Mouse (Mus musculus): ENCODE measurements at regions not wholly inside any gene's neighbourhood (a gene's known extent, or its start where the extent isn't known, plus 50 kb on each side); places are given as distances from the start of the nearest gene placed in this dataset.

DNA sequence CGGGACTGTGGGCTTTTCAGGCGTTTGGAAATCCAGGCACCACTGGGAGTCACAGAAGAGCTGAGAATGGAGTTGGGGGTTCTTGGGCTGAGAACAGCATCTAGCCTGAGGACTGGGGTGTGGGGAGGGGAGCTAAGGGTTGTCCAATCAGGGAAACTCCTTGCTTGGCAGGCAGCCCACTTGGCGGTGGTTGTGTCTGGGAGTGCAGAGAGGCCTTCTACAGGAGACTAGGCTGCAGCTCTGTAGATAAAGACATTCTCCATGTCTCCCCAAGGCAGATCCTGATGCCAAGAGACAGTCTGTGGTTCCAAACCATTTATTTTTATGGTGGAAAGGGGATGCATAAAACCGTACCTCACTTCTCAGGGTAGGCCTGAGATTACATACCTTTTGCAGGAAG lies 774.6 kb downstream of the Brinp1 start:
- DNase-seq (ENCODE audit: inconsistent ontology term) = no peak

DNA sequence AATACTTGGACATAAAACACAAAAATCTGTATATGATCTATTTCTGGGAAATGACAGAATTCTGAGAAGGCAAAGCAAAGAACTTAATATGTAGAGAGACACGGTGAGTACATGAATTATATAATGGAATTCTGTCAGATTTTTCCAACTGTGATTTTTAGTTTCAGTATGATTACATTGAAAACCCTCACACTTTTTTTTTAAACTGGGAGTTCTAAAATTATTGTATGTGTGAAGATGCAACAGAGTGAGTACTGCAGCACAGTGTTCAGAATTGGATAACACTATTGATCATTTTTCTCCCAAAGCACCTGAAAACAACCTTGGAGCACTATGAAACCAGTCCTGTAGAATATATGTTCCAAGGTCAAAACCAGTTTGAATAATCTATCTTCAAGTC lies 797.7 kb downstream of the Brinp1 start:
- no peak for DNase-seq (ENCODE audit: inconsistent ontology term)

DNA sequence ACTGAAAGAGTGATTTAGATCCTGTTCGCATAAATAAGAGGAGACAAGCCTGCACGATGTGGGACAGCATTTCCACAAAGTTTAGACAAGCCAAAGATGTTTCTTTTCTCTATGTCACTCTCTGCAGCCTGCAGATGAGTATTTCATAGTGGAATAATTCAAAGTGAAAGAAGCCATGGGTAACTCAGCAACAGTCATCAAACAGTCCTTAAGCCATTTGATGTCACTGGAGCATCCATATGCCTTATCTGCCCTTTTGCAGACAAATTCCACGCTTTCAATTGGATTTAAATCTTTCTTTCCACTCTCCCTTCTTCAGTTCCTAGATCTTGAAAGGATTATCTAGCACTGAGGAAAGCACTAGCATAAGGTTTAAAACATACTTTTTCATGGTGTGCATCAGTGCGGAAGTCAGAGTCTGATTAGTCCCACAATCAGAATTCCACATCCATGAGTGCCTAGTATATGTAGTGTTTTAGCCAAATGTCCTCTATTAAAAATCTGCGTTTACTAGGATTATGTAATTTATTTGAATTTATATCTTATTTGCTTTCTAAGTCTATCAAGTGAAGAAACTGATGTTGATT lies 805.6 kb downstream of the Brinp1 start:
- DNase-seq (ENCODE audit: inconsistent ontology term) = no peak

DNA sequence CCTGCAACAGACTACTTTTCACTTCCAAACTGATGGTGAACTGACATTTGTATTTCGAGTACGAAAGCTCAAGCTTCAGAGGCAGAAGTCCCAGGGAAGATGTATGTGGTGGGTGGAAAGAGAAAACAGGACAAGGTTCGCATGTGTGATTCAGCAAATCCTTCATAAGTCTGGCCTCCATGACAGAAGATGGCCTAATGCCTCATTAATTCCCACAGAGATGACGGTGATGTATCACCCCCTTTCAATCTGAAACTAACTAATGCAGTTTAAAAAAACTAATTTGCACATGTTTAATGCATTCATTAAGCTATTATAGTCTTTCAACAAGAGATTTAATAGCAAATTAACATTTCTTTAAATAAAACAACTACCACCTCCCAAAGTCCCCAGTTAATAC lies 826.1 kb downstream of the Brinp1 start:
- no peak for DNase-seq (ENCODE audit: inconsistent ontology term)

DNA sequence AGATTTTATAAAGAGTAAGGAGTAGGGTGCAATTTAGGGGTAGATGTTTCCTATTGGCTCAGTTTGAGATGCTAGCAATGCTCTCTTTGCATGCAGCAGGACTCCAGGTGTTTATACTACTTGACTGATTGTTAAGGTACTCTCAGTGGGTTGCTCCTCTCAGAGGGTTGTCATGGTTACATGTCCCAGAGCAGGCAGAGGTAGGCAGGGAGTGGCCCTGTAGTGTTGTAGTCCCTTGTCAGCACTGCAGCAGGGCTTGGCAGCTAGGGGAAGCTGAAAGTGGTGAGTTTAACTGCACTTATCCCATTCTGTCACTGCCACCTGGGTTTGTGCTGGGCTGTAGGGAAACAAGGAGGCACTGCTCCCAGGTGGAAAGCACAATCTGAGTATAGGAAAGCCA lies 839.7 kb downstream of the Brinp1 start:
- DNase-seq (ENCODE audit: inconsistent ontology term) = no peak

DNA sequence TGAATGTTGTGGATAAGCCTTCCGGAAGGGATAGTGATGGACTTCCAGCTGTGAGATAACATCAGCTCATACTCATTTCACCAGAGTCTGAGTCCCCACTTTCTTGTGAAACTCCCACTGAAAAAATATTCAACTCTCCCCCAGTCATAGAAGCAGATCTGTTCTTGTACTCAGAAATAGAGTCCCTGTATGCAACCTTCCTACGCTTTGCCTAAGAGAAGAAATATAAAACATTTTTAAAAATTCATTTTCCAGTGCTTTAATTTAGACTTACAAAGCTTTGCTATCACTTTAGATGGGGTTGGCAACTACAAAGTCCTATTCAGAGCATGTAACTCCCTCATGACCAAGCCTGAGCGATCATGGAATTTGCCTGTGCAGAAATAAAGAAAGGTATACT lies 868.9 kb downstream of the Brinp1 start:
- DNase-seq (ENCODE audit: inconsistent ontology term) = no peak

DNA sequence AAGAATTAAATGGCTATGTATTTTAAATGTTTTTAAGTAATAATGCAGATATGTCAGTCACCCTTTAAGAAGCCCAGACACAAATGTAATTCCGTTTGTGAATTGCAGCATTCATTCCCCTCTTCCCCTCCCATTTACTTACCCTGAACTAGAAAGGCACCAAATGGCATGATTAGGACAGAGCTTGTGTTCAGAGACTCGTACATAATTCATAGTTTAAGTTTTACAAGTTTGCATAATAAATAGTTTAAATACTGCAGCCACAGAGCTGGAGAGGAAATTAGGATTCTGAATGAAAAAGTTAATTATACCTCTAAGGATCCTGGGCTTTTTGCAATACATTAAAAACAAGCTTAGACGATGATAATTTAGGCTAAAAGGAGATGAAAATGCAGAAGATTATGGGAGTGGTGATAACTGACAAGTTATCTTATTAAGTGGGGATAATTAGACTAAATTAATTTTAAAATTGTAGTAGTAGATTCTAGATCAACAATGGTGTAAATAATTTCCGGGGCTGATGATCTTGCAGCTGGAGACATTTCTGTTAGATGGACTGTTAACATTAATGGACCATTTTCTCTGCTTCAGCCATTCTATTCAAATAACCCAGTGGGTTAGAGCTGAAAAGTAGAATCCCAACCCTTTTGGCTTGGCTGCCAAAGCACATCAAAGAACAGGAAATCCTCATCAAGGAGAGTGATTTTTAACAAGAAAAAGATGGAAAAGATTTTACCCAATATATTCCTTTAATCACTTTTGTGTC lies 897.2 kb downstream of the Brinp1 start:
- peak; percentile 34 for DNase-seq (ENCODE audit: inconsistent ontology term)

DNA sequence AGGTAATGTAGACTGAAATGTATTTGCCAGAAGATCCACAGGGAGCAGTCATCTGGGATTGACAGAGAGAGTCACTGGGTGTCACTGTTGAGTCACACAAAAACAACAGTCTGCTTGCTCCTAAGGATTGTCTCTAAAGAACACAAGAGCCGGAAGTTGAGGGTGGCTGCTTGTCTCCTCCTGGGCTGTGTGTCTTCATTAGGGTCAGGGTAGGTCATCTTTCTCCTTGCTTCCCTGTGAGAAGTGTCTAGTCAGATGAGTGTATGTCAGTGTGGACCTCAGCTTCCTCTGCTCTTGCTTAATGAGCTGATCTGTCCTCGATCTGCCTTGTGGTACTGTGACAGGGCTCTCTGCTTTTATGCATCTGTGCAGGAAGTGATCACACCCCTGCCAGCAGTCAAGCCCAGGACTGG lies 931.3 kb downstream of the Brinp1 start:
- DNase-seq (ENCODE audit: inconsistent ontology term) = peak; percentile 71

DNA sequence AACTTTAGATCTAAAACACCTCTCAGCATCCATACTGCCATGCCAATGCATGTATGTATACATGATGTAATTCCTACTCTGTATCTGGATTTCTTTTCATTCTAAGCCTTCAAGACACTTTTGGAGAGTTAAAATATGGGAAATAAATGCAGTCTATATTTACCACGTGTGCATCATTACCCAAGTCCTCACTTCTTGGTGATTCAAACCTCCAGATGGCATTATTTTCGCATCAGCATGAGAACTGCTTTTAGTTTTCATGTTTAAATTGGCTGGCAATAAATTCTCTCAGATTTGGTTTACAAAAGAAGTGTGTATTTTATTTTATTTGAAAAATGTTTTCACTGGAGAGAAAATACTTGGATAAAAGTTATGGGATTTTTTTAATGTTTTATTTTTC lies 942.8 kb downstream of the Brinp1 start:
- no peak for DNase-seq (ENCODE audit: inconsistent ontology term)

DNA sequence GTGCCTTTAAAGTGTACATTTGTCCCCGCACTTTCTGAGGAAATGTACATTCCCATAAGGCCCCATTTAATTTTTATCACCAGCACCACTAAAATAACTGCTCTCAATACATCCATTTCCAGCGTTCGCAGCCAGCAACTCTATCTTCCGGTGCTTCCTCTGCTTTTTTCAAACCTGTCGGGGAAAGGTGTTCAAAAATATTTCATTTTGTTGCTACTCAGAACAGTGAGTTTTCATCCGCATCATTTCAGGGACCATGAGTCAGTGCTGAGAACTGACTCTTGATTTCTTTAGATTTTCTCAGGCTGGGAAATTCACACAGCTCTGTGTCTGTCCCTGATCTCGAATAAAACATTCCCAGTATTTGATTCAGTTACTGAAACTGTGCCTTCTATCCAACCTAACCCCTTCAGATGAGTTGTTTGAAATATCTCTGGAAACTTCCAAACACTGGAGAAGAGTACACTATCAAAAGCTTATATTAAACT lies 959.4 kb downstream of the Brinp1 start:
- DNase-seq (ENCODE audit: inconsistent ontology term) = no peak

DNA sequence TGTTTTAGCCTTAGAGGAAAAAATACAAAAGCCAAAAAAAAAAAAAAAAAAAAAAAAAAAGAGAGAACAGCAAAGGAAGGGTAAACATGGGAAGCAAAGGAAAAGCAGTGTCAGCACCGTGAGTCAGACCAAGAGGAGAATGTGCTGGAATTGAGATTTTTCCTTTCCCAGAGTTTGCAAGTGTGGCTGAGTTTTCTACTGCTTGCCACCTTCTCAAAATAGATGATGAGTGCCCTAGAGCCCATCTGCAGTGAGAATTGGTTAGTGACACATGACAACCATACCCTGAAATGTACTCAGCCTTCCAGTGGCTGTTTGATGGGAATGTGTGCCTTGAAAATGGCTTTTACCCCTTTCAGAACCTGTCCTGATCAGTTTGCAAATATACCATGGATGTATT lies 990.7 kb downstream of the Brinp1 start:
- DNase-seq (ENCODE audit: inconsistent ontology term) = no peak

DNA sequence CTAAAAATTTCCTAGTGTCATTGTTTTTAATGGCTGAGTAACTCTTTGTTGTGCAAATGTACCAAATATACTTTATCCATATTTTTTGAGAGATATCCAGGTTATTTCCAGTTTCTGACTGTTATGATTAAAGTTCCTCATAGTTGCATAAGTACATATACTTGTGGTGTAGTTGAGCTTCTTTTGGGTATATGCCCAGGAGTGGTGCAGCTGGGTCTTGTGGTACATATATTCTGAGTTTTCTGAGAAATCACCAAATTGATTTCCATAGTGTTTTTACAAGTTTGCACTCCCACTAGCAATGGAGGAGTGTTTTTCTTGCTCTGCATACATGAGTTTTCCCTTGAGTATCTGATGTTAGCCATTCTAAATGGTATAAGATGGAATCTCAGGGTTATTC lies 1006.2 kb downstream of the Brinp1 start:
- no peak for DNase-seq (ENCODE audit: inconsistent ontology term)

DNA sequence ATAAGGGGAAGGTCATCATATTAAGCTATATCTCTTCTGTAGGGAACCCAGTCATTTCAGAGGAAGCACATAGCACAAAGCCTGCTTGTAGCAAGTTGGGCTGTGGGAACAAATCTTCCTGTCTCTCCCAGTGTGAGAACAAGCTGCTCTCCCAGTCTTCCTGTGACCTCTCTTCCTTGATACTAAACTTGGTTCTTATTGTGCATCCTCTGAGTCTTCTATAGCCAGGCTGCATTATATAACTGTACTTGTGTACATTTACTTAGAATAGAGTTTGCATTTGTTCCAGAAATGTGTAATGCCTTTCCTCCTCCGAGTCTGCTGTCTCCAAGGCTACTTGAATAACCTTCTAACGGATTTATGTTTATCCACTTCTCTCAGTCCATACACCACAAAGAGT lies 1021.7 kb downstream of the Brinp1 start:
- DNase-seq (ENCODE audit: inconsistent ontology term) = no peak

DNA sequence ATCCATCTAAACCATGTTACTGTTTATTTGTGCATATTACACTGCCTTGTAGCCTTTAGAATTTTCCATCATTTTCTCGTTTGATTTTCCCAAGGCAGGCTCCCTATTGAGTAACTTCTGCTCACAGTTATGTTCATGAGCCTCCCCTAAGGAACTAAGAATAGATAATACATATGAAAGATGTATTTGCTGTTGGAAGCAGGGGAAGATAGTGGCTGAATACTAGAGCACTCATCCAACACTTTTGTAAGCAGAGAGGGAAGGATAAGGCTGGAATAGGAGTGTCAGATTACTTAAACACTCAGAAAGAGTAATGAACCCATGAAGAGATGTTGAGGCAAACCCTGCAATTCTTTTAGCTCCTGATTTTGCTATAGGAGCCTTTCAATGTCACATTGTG lies 1055.1 kb downstream of the Brinp1 start:
- DNase-seq (ENCODE audit: inconsistent ontology term) = no peak

DNA sequence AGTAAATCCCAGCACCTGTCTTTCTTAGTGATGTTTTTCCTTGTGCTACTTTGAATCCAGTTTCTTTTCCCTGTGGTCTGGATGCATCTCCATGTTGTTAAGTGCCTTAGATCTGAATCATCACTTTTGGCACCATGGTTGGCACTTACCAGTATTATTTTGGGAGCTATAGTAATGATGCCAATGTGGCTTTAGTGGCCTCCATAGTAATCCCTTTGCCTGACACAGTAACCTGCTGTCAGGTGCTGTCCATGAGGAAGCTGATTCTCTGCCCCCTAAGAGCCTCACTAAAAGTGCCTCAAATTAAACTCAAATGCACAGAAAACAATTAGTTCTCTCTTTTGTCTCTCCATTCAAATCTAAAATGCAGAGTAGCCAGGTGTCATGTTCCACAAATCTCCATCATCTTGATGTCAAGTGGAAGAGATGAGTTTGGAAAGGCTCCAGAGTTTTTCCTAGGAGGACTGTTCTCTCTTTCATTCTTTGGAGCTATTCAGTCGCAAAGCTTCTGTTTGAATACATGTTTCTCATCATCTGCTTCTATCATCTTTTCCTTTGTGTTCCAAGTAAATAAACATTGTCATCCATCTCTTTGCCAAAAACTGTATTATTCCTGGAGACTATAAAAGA lies 1062.1 kb downstream of the Brinp1 start:
- DNase-seq (ENCODE audit: inconsistent ontology term) = peak; percentile 29

DNA sequence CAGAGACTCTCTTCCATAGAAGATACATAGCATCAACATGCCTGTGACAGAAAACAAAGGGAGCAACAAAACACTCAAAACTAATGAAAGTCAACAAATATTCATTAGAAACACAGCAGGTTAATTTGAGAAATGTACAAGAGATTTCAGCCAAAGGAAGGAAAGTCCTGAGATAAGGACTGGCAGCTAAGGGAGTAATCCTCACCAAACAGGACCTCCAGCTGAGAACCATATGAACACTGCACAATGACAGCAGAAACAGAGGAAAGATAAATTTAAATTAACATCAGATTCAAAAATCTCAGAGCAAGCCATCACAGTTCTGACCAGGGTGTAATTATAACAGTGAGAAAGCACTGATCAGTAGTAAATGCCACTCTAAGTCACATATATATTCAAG lies 1060.6 kb downstream of the Tlr4 start:
- DNase-seq (ENCODE audit: inconsistent ontology term) = no peak

DNA sequence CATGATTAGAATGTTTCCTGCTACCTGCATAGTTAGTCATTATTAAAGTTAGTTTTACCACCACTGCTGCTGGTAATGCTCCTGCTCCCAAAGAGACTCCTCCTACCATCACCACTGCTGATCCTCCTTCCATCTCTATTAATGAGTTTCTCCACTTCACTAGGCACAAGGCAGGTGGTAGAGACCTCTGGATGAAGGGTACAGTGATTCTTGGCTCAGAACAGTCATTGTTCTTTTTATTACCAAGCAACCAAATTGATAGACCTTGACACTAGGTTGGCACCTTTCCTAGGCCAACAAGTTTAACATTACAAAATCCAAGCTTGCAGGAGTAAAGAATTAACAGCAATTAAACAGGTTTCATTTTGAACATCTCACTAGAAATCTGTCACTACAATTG lies 1057.8 kb downstream of the Tlr4 start:
- peak; percentile 12 for DNase-seq (ENCODE audit: inconsistent ontology term)

DNA sequence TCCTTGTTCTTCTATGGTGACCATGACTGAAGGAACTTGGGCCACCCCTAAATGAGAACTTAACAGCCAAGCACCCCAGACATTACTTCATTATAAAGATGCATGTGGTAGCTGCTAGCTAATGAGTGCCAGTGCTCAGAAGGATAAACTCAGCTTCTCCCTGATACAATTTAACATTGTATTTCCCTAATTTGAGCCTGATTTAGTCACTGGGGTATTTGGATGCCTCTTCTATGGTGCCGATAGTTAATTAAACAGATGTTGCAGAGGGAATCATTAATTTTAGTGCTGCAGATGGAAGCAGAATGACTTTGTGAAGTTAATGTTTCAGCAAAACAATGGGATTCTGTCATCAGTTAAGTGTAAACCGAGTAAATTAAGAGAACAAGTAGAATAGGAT lies 1034.8 kb downstream of the Tlr4 start:
- DNase-seq (ENCODE audit: inconsistent ontology term) = peak; percentile 5

DNA sequence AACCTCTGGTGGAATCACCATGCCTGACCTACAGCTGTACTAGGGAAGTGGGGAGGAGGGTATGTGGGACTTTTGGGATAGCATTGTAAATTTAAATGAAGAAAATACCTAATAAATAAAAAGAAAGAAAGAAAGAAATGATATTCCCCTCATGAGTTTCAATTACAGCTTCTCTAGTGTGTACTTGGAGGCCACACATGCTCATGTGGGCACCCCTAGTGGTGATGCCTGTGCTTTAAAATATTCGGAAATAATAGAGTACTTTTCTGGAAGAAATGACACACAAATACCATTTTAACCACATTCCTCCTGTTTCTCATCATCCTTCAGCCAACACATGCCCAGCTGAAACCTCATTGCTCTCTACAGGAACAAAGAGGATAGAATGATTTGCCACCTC lies 1034.4 kb downstream of the Tlr4 start:
- peak; percentile 32 for DNase-seq (ENCODE audit: inconsistent ontology term)

DNA sequence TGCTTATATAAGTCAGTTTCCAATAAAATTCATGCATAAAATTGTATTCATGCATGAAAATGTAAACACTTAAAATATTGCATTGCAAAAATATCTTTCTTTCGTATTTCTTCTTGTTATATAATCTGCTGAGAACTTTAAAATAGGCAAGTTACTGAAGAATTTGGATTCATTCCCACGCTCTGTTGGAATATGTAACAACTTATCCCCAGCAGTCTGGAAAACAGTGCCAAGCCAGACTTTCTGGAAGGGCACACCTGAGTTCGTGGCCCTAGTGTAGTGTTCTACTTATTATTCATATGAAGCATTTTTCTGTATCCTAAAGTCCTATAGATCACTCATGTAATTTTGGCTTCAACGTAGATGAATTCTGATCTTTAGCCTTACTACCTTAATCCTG lies 1025.6 kb downstream of the Tlr4 start:
- no peak for DNase-seq (ENCODE audit: inconsistent ontology term)

DNA sequence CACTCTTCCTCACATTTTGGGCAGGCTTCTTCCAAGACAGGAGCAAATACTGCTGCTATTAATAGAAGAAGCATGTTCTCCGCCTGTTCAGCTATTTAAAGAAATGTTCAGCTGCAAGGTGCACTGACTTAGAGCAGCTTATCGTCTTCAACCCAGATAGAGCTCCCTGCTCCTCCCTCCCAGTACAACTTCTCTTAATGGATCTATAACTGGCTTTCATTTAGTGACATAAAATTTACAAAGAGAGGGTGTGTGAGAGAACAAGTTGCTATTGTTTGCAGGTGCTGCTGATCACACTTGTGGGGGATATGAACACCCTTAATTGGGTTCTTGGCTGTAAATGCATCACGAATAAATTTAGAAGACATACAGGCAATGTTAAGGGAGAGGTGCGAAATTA lies 1006.0 kb downstream of the Tlr4 start:
- DNase-seq (ENCODE audit: inconsistent ontology term) = no peak

DNA sequence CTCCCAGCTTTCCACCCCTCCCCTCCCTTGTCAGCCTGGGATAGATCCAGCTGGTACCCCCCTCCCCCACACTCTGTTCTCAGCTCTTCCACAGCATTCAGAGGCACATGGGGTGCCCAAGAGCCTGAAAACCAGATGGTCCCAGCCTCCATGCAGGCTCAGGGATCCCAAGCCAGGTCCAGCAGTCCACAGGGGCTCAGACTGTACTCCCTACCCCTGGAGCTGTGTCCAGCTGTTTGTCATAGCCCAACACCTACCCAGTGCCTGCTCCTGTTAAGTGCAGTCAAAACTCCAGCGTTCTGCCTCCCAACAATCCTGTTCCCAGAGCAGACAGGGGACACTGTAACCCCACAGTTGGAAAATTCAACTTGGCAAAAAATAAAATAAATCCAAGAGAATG lies 998.1 kb downstream of the Tlr4 start:
- DNase-seq (ENCODE audit: inconsistent ontology term) = no peak

DNA sequence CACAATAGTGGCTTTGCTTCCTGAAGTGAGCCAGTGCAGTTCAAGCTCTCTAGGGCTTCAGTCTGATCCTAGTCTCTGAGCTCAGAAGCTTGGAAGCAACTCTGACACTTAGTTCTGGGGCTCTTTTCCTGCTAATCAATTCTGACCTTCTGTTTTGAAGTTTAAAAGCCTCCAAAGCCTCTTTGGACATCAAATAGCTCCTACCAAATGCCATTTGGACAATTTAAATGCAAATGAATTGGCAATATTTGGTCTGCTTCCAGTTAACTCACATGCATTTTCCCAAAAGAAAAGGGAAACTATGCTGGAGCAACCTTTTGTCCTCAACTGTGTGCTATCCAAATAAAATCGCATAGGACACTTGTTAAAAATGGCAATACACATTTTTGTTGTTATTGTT lies 968.7 kb downstream of the Tlr4 start:
- DNase-seq (ENCODE audit: inconsistent ontology term) = no peak
